Mouse (Mus musculus): ENCODE data around the gene Vmn2r28.
"Not testable (repeated sequence)": the region's sequence is repeated elsewhere in the genome, so short reads cannot be mapped to it uniquely, and the experiment has no call there.

The Vmn2r28 gene

GRCm38 (mm10) chr7:5493856-5494255 is at the start of gene Vmn2r28:
TSS of gene Vmn2r28 (minus strand) at chr7:5493956.
- POLR2A ChIA-PET, CTCF ChIA-PET: not testable (repeated sequence)

- CTCF ChIA-PET: not testable (repeated sequence)
Measured at GRCm38 (mm10) chr7:5540770-5541436, 47.1 kb upstream of the Vmn2r28 start.

GRCm38 (mm10) chr7:5456674-5457073 is 37.1 kb downstream of the Vmn2r28 start, which contains the start of gene Vmn1r59:
TSS of gene Vmn1r59 (minus strand) at chr7:5456774.
- CTCF ChIA-PET: no interaction called here
- POLR2A ChIA-PET: no interaction called here

More at GRCm38 (mm10) chr7:5540770-5541436, 47.1 kb upstream of the Vmn2r28 start:
- POLR2A ChIA-PET: not testable (repeated sequence)

GRCm38 (mm10) chr7:5454011-5454410 is 39.7 kb downstream of the Vmn2r28 start:
- CTCF ChIA-PET, POLR2A ChIA-PET: not testable (repeated sequence)

- CTCF ChIA-PET: no interaction called here
- POLR2A ChIA-PET: interaction anchor here in 1 of 4 experiments (0.5 kb wide), 1 partner anchor 446 kb away, joined by 4 read pairs; no protein-coding TSS in a partner anchor
Measured at GRCm38 (mm10) chr7:5448627-5449026, 45.1 kb downstream of the Vmn2r28 start.
